Mouse (Mus musculus) MN1 (cell line): ENCODE measurements around the gene Msn.
"Not testable (repeated sequence)": the region's sequence is repeated elsewhere in the genome, so short reads cannot be mapped to it uniquely, and the experiment has no call there.

Experiments used
- DNase-seq: peaks from one replicate; pipeline ENCODE4 v3.0.0-alpha.2; 2016; ENCODE audit warnings: low spot score

The Msn gene

GRCm38 (mm10) chrX:96144960-96145488 lies 49.2 kb downstream of the Msn start:
- DNase-seq: no peak

GRCm38 (mm10) chrX:96148217-96148616 lies 52.4 kb downstream of the Msn start:
- DNase-seq: no peak

GRCm38 (mm10) chrX:96153362-96153761 lies 57.5 kb downstream of the Msn start:
- no peak for DNase-seq

- no peak for DNase-seq
Measured at GRCm38 (mm10) chrX:96157936-96158335, 62.1 kb downstream of the Msn start.

GRCm38 (mm10) chrX:96162571-96162970 lies 66.7 kb downstream of the Msn start:
- DNase-seq: peak; percentile 18

- DNase-seq: no peak
Measured at GRCm38 (mm10) chrX:96171645-96172388, 76.0 kb downstream of the Msn start.

- peak; percentile 39 for DNase-seq
Measured at GRCm38 (mm10) chrX:96178437-96178836, 82.6 kb downstream of the Msn start.

- DNase-seq: no peak
Measured at GRCm38 (mm10) chrX:96184100-96184732, 88.4 kb downstream of the Msn start.

- not testable (repeated sequence) for DNase-seq
Measured at GRCm38 (mm10) chrX:96205143-96205542, 109.3 kb downstream of the Msn start.

- DNase-seq: no peak
Measured at GRCm38 (mm10) chrX:96206872-96207271, 111.0 kb downstream of the Msn start.

- no peak for DNase-seq
Measured at GRCm38 (mm10) chrX:96218088-96218487, 122.2 kb downstream of the Msn start.
